Mouse (Mus musculus): Measurements from ENCODE around the gene Vmn2r31. TPM values are rescaled to one million over a fixed set of nuclear protein-coding genes. Genes with fewer than 3 reads are reported as not detected.
"Not testable (repeated sequence)": the region's sequence is repeated elsewhere in the genome, so short reads cannot be mapped to it uniquely, and the experiment has no call there.

Gene Vmn2r31
- not detected in 2 replicates for polyA plus RNA-seq (2015; fragmentation: Nextera tagmentation; extraction: Ambion mirVana)

GRCm38 (mm10) chr7:7399603-7400002 lies at the start of gene Vmn2r31:
Vmn2r31 (minus strand) TSS chr7:7399703.
- H3K9me3 ChIP-seq (replicated peaks; ENCODE audit: control insufficient read depth, low read length); H3K27me3 ChIP-seq (ENCODE audit: control insufficient read depth, insufficient read depth, low read length); ATAC-seq (ENCODE audit: insufficient read depth, low FRiP score); H3K36me3 ChIP-seq (ENCODE audit: control insufficient read depth, insufficient read depth, low read length); H3K4me2 ChIP-seq (ENCODE audit: low read depth, low read length); H3K4me1 ChIP-seq (ENCODE audit: control insufficient read depth, insufficient read depth, low read length); H3K27ac ChIP-seq (ENCODE audit: low read length); H3K9ac ChIP-seq (ENCODE audit: low read length); H3K4me3 ChIP-seq (replicated peaks; ENCODE audit: low read length): not testable (repeated sequence)

GRCm38 (mm10) chr7:7374431-7374830 lies 25.1 kb downstream of the Vmn2r31 start, which contains the start of gene Gm45783:
Gm45783 (minus strand) TSS chr7:7374573.
- not testable (repeated sequence) for H3K27ac ChIP-seq (ENCODE audit: low read length); H3K4me1 ChIP-seq (ENCODE audit: control insufficient read depth, insufficient read depth, low read length); H3K4me2 ChIP-seq (ENCODE audit: low read depth, low read length); ATAC-seq (ENCODE audit: insufficient read depth, low FRiP score); H3K36me3 ChIP-seq (ENCODE audit: control insufficient read depth, insufficient read depth, low read length); H3K4me3 ChIP-seq (replicated peaks; ENCODE audit: low read length); H3K9ac ChIP-seq (ENCODE audit: low read length); H3K27me3 ChIP-seq (ENCODE audit: control insufficient read depth, insufficient read depth, low read length); H3K9me3 ChIP-seq (replicated peaks; ENCODE audit: control insufficient read depth, low read length)
- 41% methylated on average over 12 of the region's 12 CpGs for WGBS

- H3K27ac ChIP-seq (ENCODE audit: low read length); ATAC-seq (ENCODE audit: insufficient read depth, low FRiP score); H3K27me3 ChIP-seq (ENCODE audit: control insufficient read depth, insufficient read depth, low read length); H3K4me1 ChIP-seq (ENCODE audit: control insufficient read depth, insufficient read depth, low read length); H3K4me2 ChIP-seq (ENCODE audit: low read depth, low read length); H3K9ac ChIP-seq (ENCODE audit: low read length); H3K4me3 ChIP-seq (replicated peaks; ENCODE audit: low read length); H3K36me3 ChIP-seq (ENCODE audit: control insufficient read depth, insufficient read depth, low read length); H3K9me3 ChIP-seq (replicated peaks; ENCODE audit: control insufficient read depth, low read length): not testable (repeated sequence)
- WGBS, result no CpG with 5 or more reads among the region's 1 CpGs
Observed at GRCm38 (mm10) chr7:7337509-7337908, 62.0 kb downstream of the Vmn2r31 start, which contains the start of gene Vmn2r30. Vmn2r30 (minus strand) TSS chr7:7337609.

Other genes starting within 250 kb of the Vmn2r31 start
- 1.8 and 2.3 TPM in 2 replicates for gene Zfp418, start 228.4 kb downstream of the Vmn2r31 start, polyA plus RNA-seq (2015; fragmentation: Nextera tagmentation; extraction: Ambion mirVana)
- 7.7 and 9.7 TPM in 2 replicates for gene Zfp772, start 189.7 kb downstream of the Vmn2r31 start, polyA plus RNA-seq (2015; fragmentation: Nextera tagmentation; extraction: Ambion mirVana)
- 0.82 and 1.0 TPM in 2 replicates for gene Vmn2r29, start 152.4 kb downstream of the Vmn2r31 start, polyA plus RNA-seq (2015; fragmentation: Nextera tagmentation; extraction: Ambion mirVana)
- 1.5 and 3.7 TPM in 2 replicates for gene Gm45844, start 121.4 kb downstream of the Vmn2r31 start, polyA plus RNA-seq (2015; fragmentation: Nextera tagmentation; extraction: Ambion mirVana)
- gene Clcn4, start 98.9 kb downstream of the Vmn2r31 start, polyA plus RNA-seq (2015; fragmentation: Nextera tagmentation; extraction: Ambion mirVana), result 51.4 and 59.2 TPM in 2 replicates
- 0.03 TPM in 1 of 2 replicates, not detected in the other for gene Vmn2r30, start 62.1 kb downstream of the Vmn2r31 start, polyA plus RNA-seq (2015; fragmentation: Nextera tagmentation; extraction: Ambion mirVana)
- not detected in 2 replicates for gene Gm45783, start 25.1 kb downstream of the Vmn2r31 start, polyA plus RNA-seq (2015; fragmentation: Nextera tagmentation; extraction: Ambion mirVana)
- gene Vmn2r32, start 80.3 kb upstream of the Vmn2r31 start, polyA plus RNA-seq (2015; fragmentation: Nextera tagmentation; extraction: Ambion mirVana), result not detected in 2 replicates
- not detected in 2 replicates for gene Vmn2r33, start 167.1 kb upstream of the Vmn2r31 start, polyA plus RNA-seq (2015; fragmentation: Nextera tagmentation; extraction: Ambion mirVana)

All from stomach, embryonic 16.5 days (tissue).